Mouse (Mus musculus): Measurements from ENCODE around the gene Plscr3. TPM values are rescaled to one million over a fixed set of nuclear protein-coding genes. Genes with fewer than 3 reads are reported as not detected.
A peak's percentile ranks its signal among the peaks of the same experiment; 100 is the strongest.

Gene Plscr3
- polyA plus RNA-seq, 1 experiment from 2014 or later: 140 TPM

DNA sequence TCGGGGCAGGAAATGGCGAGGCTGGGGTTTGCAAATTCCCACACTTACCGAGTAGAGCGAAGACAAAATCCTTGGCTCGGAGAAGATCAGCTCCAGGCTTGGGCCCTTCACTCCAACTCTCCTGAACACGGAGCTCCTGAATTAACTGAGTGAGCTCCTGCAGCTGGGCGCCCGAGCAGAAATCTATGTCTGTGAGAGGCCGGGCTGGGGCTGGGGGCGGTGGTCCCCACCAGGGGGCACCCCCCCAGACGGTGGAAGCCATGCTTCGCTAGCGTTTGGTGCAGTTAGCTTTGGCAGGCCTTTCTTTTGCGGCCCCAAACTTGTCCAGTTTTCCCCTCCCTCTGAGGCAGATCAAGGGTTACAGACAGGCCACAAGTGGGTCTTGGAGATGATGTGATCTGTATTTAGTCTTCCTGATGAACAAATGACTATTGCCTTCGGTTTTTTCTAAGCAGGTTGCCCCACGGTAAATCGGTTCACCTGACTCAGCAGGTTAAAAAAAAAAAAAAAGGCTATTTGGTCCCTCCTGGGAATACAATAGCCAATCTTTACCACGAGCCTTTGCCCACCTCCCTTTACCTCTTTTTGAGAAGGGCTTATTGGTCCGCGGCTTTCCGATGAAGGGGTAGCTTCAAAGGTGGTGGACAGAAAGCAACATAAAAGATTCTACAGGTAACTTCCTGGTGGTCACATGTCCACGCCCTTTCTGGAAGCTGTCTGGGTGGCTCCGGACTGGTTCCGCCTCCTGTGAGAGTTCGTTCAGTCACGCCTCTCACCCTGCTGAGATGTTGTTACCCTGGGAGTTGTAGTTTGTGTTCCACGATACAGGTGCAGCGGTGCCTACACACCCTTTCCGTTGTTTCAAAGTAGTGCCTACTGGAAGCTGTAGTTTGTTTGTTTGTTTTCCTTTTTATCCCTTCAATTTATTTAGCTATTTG lies 40.9 kb upstream of the Plscr3 start, which contains the start of gene Tmem102:
Tmem102 (minus strand) TSS at position 653 of the 938 bp plus-strand sequence.
- 6% methylated on average over 29 of the region's 29 CpGs for WGBS
- Histone ChIP-seq H3K4me1 (peaks cover 49% of the 10 kb centered on the region), H3K9me3 (no peaks in the 10 kb centered on the region), H3K27me3 (peaks cover 73% of the 10 kb centered on the region), H3K27ac (no peak within 1 kb of the TSS), H3K36me3 (no peaks in the 10 kb centered on the region), H3K9ac (peak within 1 kb of the TSS; percentile 39; the same call in 1 of the 2 replicates), H3K4me3 (peak within 1 kb of the TSS; percentile 57), H3K4me2 (replicated peaks) (peak within 1 kb of the TSS; percentile 92)
- no peak for ATAC-seq (ENCODE audit: low FRiP score, low read depth)

DNA sequence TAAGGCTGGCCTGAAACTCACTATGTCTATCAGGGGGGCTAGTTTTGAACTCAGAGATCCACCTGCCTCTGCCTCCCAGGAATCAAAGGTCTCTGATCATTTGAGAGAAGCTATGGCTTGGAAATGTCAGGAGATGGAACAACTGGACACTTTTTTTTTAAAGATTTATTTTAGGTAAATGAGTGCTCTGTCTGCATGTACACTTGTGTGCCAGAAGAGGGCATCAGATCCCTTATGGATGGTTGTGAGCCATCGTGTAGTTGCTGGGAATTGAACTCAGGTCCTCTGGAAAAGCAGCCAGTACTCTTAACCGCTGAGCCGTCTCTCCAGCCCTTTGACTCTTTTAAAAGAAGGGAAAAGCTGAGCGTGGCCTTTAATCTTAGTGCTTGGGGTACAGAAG lies 39.8 kb upstream of the Plscr3 start:
- H3K4me2 ChIP-seq (replicated peaks): no peak overlapping the region
- H3K36me3 ChIP-seq: no peaks in the 10 kb centered on the region
- peaks cover 38% of the 10 kb centered on the region for H3K4me1 ChIP-seq
- H3K27ac ChIP-seq: no peak overlapping the region
- H3K9ac ChIP-seq: no peak overlapping the region
- WGBS: 77% methylated on average over 4 of the region's 4 CpGs
- peaks cover 68% of the 10 kb centered on the region for H3K27me3 ChIP-seq
- H3K4me3 ChIP-seq: no peak overlapping the region
- no peak for ATAC-seq (ENCODE audit: low FRiP score, low read depth)
- H3K9me3 ChIP-seq: no peaks in the 10 kb centered on the region

DNA sequence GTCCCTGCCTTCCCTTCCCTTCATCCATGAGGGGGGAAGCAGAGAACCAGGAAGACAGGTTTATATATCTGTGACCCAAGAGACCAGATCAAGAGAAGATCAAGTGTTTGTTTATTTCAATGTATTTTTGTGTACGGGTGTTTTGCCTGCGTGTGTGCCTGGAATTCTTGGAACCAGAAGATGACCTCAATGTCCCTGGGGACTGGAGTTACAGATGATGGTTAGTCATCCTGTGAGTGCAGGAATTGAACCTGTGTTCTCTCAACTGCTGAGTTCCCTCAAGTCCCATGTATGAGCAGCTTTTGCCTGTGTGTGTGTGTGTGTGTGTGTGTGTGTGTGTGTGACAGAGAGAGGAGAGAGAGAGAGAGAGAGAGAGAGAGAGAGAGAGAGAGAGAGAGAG lies 38.5 kb upstream of the Plscr3 start:
- no peaks in the 10 kb centered on the region for H3K36me3 ChIP-seq
- H3K27me3 ChIP-seq: peaks cover 55% of the 10 kb centered on the region
- no peak for ATAC-seq (ENCODE audit: low FRiP score, low read depth)
- no peak overlapping the region for H3K4me3 ChIP-seq
- no peak overlapping the region for H3K9ac ChIP-seq
- H3K4me1 ChIP-seq: peaks cover 25% of the 10 kb centered on the region
- H3K4me2 ChIP-seq (replicated peaks): no peak overlapping the region
- 78% methylated on average over 2 of the region's 2 CpGs for WGBS
- H3K27ac ChIP-seq: no peak overlapping the region
- H3K9me3 ChIP-seq: no peaks in the 10 kb centered on the region

- no peak for ATAC-seq (ENCODE audit: low FRiP score, low read depth)
These were observed 35.9 kb upstream of the Plscr3 start for GRCm38 (mm10) chr11:69810280-69810679.

DNA sequence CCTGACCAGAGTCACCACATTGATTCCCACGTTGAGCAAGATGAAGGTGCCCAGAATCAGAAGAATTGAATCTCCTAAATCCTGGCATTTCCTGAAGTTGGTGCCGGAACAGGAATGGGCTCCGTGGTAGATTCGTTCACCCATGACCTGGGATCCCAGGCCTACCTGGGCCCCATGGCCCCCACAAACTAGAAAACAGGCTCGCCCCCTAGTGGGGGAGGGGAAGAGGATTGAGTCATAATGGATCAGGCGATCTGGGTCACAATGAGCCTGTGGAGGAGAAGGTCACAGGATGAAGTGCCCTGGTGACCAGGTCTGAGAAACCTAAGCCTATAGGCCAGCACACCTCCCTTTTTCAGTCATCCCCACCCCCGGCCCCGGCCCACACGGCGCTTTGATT lies 31.0 kb upstream of the Plscr3 start, which contains the start of gene Gm39566:
Gm39566 (minus strand) TSS at position 144 of the 400 bp plus-strand sequence.
- no peaks in the 10 kb centered on the region for H3K36me3 ChIP-seq

More at GRCm38 (mm10) chr11:69810280-69810679, 35.9 kb upstream of the Plscr3 start:
- H3K36me3 ChIP-seq: no peaks in the 10 kb centered on the region
- no peak overlapping the region for H3K9ac ChIP-seq
- H3K4me1 ChIP-seq: no peaks in the 10 kb centered on the region
- no peak overlapping the region for H3K4me2 ChIP-seq (replicated peaks)
- no peak overlapping the region for H3K27ac ChIP-seq
- no peak overlapping the region for H3K4me3 ChIP-seq
- peaks cover 29% of the 10 kb centered on the region for H3K27me3 ChIP-seq
- no peaks in the 10 kb centered on the region for H3K9me3 ChIP-seq

GRCm38 (mm10) chr11:69816520-69816919 lies 29.7 kb upstream of the Plscr3 start:
- Histone ChIP-seq H3K9me3 (peaks cover 19% of the 10 kb centered on the region; the same call in 1 of the 2 replicates), H3K4me1 (no peaks in the 10 kb centered on the region), H3K27ac (no peak overlapping the region), H3K4me3 (no peak overlapping the region), H3K36me3 (no peaks in the 10 kb centered on the region), H3K9ac (no peak overlapping the region), H3K27me3 (no peaks in the 10 kb centered on the region), H3K4me2 (replicated peaks) (no peak overlapping the region)
- ATAC-seq (ENCODE audit: low FRiP score, low read depth): no peak
- 87% methylated on average over 12 of the region's 12 CpGs for whole genome bisulfite sequencing

More for the DNA sequence above, 31.0 kb upstream of the Plscr3 start, which contains the start of gene Gm39566:
- no peak within 1 kb of the TSS for H3K4me3 ChIP-seq
- 62% methylated on average over 10 of the region's 10 CpGs for WGBS
- H3K27me3 ChIP-seq: no peaks in the 10 kb centered on the region
- H3K9ac ChIP-seq: no peak within 1 kb of the TSS
- H3K9me3 ChIP-seq: peaks cover 19% of the 10 kb centered on the region; the same call in 1 of the 2 replicates
- H3K27ac ChIP-seq: no peak within 1 kb of the TSS
- H3K4me2 ChIP-seq (replicated peaks): no peak within 1 kb of the TSS
- no peak for ATAC-seq (ENCODE audit: low FRiP score, low read depth)
- no peaks in the 10 kb centered on the region for H3K4me1 ChIP-seq

DNA sequence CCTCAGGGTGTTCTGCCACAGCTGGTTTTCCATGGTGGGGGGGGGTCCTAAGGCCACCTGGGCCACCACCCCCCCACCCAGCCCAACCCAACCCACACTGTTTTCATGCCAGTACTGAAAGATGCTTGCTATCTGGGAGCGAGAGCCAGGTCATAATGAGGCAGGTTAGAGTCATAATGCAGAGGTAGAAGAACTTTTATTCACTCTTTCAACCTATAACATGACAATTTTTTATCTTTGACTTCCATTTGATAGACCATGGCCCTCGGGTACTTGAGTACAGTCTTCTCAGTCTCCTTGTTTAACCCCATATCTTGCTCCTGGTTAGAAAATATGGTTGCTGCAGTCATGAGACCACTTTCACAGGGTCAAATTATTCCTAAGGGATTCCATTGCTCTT lies 27.8 kb upstream of the Plscr3 start, which contains the start of gene Spem2:
Spem2 (minus strand) TSS at position 101 of the 400 bp plus-strand sequence.
- Histone ChIP-seq H3K27ac (no peak within 1 kb of the TSS), H3K9ac (no peak within 1 kb of the TSS), H3K27me3 (no peaks in the 10 kb centered on the region), H3K36me3 (no peaks in the 10 kb centered on the region), H3K9me3 (peaks cover 19% of the 10 kb centered on the region; the same call in 1 of the 2 replicates), H3K4me3 (no peak within 1 kb of the TSS), H3K4me1 (no peaks in the 10 kb centered on the region), H3K4me2 (replicated peaks) (no peak within 1 kb of the TSS)
- WGBS: 83% methylated on average over 2 of the region's 2 CpGs
- ATAC-seq (ENCODE audit: low FRiP score, low read depth): no peak

DNA sequence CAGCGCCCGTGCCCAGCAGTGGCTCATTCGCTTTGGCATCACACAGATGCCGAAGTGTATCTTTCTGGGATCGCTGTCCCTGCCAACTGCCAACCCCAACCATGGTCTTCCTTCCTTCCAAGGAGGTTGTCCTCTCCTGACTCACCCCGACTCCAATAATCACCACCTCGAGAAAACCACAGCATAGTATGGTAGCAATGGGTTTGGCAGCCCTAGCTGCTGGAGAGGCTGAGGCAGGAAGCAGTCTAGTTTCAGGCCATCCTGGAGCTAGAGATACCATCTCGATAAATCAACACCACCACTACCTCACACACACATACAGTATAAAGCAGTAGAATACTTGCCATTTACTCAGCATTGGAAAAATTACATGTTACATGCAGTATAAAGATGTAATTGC lies 27.3 kb upstream of the Plscr3 start:
- WGBS: 90% methylated on average over 8 of the region's 8 CpGs
- Histone ChIP-seq H3K9ac (no peak overlapping the region), H3K4me3 (no peak overlapping the region), H3K4me2 (replicated peaks) (no peak overlapping the region), H3K4me1 (no peaks in the 10 kb centered on the region), H3K36me3 (peaks cover 1% of the 10 kb centered on the region), H3K27me3 (no peaks in the 10 kb centered on the region), H3K9me3 (peaks cover 19% of the 10 kb centered on the region; the same call in 1 of the 2 replicates), H3K27ac (no peak overlapping the region)
- ATAC-seq (ENCODE audit: low FRiP score, low read depth): no peak

DNA sequence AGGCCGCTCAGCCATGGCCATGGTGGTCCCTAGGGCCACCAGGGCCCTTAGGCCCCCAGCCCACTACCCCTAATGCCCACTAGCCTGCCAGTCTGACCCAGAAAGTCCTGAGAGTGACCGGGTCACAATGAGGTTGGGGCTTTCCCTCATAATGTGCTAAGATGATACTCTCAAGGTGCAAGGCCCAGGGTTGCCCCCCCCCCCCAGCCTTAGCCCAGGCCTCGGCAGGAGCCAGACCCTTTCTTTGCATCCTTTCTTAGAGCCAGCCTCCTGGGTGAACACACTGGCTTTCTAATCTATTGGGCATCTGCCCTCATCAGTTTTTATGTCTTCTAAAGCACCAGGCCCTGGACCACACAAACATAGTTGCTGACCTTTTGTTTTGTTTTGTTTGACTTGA lies 24.1 kb upstream of the Plscr3 start, which contains the start of gene Spem1:
Spem1 (minus strand) TSS at position 101 of the 400 bp plus-strand sequence.
- ATAC-seq (ENCODE audit: low FRiP score, low read depth): no peak
- Histone ChIP-seq H3K27ac (no peak within 1 kb of the TSS), H3K9me3 (peaks cover 16% of the 10 kb centered on the region; the same call in 1 of the 2 replicates), H3K4me1 (no peaks in the 10 kb centered on the region), H3K4me3 (no peak within 1 kb of the TSS), H3K9ac (no peak within 1 kb of the TSS), H3K27me3 (no peaks in the 10 kb centered on the region), H3K36me3 (peaks cover 33% of the 10 kb centered on the region), H3K4me2 (replicated peaks) (no peak within 1 kb of the TSS)
- WGBS: 86% methylated on average over 3 of the region's 3 CpGs

GRCm38 (mm10) chr11:69823456-69823855 lies 22.7 kb upstream of the Plscr3 start:
- Histone ChIP-seq H3K27me3 (no peaks in the 10 kb centered on the region), H3K9ac (no peak overlapping the region), H3K4me1 (no peaks in the 10 kb centered on the region), H3K4me2 (replicated peaks) (no peak overlapping the region), H3K9me3 (peaks cover 4% of the 10 kb centered on the region; the same call in 1 of the 2 replicates), H3K36me3 (peaks cover 46% of the 10 kb centered on the region), H3K27ac (no peak overlapping the region), H3K4me3 (no peak overlapping the region)
- 70% methylated on average over 2 of the region's 2 CpGs for WGBS
- ATAC-seq (ENCODE audit: low FRiP score, low read depth): no peak

GRCm38 (mm10) chr11:69828832-69829231 lies 17.3 kb upstream of the Plscr3 start:
- Histone ChIP-seq H3K27ac (no peak overlapping the region), H3K4me2 (replicated peaks) (no peak overlapping the region), H3K36me3 (peaks cover 85% of the 10 kb centered on the region), H3K9ac (no peak overlapping the region), H3K4me3 (no peak overlapping the region), H3K4me1 (peaks cover 3% of the 10 kb centered on the region), H3K27me3 (peaks cover 6% of the 10 kb centered on the region; the same call in 1 of the 2 replicates), H3K9me3 (no peaks in the 10 kb centered on the region)
- no peak for ATAC-seq (ENCODE audit: low FRiP score, low read depth)
- WGBS: 63% methylated on average over 5 of the region's 5 CpGs

GRCm38 (mm10) chr11:69833554-69833953 lies 12.6 kb upstream of the Plscr3 start:
- 54% methylated on average over 8 of the region's 8 CpGs for WGBS
- Histone ChIP-seq H3K27ac (no peak overlapping the region), H3K9me3 (no peaks in the 10 kb centered on the region), H3K4me2 (replicated peaks) (peak overlapping the region; percentile 93), H3K9ac (peak overlapping the region; percentile 74), H3K4me3 (peak overlapping the region; percentile 81), H3K27me3 (peaks cover 25% of the 10 kb centered on the region; the same call in 1 of the 2 replicates), H3K36me3 (peaks cover 40% of the 10 kb centered on the region), H3K4me1 (peaks cover 33% of the 10 kb centered on the region)
- no peak for ATAC-seq (ENCODE audit: low FRiP score, low read depth)

Measured in limb, embryonic 13.5 days (tissue).